Mouse (Mus musculus) liver, adult (tissue): Measurements from ENCODE around the gene Slc26a6.

Experiments
- GATA4 ChIP-seq: IDR thresholded peaks from 2 replicates; pipeline ENCODE4 v1.6.1; 2014; ENCODE audit warnings: mild to moderate bottlenecking, low read length; ENCODE audit not compliant: insufficient replicate concordance

The Slc26a6 gene

DNA sequence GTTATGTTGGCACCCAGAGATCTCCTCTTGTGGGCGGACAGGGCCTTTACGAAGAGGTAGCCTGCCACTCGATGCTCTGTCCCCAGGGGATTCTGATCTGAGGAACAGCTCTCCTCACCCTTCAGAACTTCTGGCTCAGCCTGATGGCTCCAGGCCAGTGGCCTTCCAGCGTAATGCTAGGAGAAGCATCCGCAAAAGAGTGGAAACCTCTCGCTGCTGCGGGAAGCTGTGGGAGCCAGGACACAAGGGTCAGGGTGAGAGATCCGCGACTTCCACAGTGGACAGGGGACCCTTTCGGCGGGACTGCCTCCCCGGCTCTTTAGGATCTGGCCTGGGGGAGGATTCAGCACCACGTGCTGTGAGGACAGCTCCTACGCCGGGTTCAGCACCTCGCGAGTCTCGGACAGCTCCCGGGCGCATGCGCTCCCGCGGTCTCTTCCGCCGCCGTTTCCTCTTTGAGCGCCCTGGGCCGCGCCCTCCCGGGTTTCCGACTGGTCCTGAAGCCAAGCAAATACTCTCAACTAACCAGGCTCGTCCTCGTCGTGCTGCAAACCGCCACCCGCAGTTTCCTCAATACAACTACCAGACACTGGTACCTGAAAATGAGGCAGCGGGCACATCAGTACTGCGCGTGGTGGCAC is 26.3 kb upstream of the Slc26a6 start:
- TF ChIP-seq GATA4, result no peak

DNA sequence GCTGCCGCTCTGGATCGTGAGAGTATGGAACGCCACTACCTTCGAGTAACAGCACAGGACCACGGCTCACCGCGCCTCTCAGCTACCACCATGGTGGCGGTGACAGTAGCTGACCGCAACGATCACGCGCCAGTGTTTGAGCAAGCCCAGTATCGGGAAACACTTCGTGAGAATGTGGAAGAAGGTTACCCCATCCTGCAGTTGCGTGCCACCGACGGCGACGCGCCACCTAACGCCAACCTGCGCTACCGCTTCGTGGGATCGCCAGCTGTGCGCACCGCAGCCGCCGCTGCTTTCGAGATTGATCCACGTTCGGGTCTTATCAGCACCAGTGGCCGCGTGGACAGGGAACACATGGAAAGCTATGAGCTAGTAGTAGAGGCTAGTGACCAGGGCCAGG is 25.6 kb upstream of the Slc26a6 start:
- no peak for TF ChIP-seq GATA4

DNA sequence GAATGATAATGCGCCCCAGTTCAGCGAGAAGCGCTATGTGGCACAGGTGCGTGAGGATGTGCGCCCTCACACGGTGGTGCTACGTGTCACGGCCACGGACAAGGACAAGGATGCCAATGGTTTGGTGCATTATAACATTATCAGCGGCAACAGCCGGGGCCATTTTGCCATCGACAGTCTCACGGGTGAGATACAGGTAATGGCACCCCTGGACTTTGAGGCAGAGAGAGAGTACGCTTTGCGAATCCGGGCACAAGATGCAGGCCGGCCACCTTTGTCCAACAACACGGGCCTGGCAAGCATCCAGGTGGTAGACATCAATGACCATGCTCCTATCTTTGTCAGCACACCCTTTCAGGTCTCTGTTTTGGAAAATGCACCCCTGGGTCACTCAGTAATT is 25.2 kb upstream of the Slc26a6 start:
- TF ChIP-seq GATA4, result no peak

DNA sequence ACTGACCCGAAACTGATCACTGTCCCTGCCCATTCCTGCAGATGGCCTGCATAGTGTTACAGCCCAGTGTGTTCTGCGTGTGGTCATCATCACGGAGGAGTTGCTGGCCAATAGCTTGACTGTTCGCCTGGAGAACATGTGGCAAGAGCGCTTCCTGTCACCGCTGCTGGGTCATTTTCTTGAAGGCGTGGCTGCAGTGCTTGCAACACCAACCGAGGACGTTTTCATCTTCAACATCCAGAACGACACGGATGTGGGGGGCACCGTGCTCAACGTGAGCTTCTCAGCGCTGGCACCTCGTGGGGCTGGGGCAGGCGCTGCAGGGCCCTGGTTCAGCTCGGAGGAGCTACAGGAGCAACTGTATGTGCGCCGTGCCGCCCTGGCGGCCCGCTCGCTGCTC is 21.4 kb upstream of the Slc26a6 start:
- TF ChIP-seq GATA4, result no peak

DNA sequence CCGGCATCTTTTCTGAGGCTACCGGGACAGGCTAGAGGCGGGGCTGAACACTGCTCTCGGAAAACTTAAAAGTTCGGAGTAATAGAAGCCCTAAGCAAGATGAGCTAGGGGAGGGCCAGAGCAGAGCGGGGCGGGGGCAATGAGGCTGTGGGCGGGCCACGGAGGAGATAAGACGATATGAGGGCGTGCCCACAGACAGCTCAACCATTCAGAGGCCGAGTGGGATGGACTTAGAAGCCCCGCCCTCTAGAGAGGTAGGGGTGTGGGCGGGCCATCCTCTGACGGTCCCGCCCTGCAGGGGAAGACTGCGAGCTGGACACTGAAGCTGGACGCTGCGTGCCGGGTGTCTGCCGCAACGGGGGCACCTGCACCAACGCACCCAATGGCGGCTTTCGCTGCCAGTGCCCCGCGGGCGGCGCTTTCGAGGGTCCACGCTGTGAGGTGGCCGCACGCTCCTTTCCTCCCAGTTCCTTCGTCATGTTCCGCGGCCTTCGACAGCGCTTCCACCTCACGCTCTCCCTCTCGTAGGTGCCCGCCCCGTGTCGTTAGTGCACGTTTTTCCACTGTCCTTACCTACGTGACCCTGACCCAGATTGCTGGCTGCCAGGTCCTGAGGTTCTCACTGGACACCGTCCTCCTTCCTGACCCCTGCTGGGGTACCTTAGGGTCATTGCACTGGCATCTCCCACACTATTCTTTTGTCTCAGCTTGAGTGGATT is 20.5 kb upstream of the Slc26a6 start:
- peak; percentile 31; the same call in 1 of the 2 replicates for TF ChIP-seq GATA4

DNA sequence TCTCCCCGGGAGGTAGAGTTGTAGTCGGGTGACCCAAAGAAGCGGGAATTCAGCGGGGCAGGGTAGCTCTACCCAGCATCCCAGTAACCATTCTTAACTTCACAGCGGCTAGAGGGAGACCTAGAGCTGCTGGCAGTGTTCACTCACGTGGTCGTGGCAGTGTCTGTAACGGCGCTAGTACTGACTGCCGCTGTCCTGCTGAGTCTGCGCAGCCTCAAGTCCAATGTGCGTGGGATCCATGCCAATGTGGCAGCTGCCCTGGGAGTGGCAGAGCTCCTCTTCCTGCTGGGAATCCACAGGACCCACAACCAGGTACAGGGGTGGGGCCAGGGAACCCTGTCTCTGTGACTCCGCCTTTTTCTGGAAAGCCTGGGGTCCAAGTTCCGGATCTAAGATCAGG is 10.1 kb upstream of the Slc26a6 start:
- TF ChIP-seq GATA4, result no peak

DNA sequence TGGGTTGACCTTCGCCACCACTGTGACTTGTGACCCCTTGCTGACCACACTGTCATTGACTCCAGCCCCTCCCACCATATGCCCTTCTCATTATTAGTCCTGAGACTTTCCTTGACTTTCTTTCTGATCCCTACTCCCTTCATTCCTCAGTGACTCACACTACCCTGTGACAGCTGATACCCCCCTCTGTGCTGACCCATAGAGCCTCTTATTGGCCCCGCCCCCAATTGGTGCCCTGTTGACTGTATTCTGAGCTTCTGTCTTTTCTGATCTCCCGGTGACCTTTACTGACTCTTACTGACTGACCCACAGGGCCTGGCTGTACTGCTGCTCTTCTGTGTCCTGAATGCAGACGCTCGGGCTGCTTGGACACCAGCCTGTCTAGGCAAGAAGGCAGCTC is 7.7 kb upstream of the Slc26a6 start:
- no peak for TF ChIP-seq GATA4

DNA sequence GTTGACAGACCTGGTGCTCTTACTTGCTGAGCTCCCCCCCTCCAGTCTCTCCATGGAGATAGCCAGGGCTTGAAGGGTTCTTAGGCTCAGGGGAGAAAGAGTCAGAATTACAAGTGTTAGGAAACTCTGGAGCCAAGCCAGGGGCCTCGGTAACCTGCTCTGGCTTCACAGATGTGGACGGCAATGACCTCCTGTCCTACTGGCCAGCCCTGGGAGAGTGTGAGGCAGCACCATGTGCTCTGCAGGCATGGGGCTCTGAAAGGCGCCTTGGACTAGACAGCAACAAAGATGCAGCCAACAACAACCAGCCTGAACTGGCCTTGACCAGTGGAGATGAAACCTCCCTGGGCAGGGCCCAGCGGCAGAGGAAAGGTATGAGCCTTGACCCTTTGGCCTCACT is 5.7 kb upstream of the Slc26a6 start:
- no peak for TF ChIP-seq GATA4

DNA sequence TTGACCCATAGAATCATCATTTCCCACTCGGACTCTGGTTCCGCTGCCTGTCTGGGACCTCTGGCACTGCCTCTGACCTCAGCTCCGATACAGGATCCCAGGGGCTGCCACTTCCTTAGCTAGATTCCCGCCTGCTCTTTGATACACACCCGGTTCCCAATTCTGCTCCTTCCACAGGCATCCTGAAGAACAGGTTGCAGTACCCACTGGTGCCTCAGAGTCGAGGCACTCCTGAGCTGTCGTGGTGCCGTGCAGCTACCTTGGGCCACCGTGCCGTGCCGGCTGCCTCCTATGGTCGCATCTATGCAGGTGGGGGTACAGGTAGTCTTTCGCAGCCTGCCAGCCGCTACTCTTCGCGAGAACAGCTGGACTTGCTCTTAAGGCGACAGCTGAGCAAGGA is 4.7 kb upstream of the Slc26a6 start:
- no peak for TF ChIP-seq GATA4

DNA sequence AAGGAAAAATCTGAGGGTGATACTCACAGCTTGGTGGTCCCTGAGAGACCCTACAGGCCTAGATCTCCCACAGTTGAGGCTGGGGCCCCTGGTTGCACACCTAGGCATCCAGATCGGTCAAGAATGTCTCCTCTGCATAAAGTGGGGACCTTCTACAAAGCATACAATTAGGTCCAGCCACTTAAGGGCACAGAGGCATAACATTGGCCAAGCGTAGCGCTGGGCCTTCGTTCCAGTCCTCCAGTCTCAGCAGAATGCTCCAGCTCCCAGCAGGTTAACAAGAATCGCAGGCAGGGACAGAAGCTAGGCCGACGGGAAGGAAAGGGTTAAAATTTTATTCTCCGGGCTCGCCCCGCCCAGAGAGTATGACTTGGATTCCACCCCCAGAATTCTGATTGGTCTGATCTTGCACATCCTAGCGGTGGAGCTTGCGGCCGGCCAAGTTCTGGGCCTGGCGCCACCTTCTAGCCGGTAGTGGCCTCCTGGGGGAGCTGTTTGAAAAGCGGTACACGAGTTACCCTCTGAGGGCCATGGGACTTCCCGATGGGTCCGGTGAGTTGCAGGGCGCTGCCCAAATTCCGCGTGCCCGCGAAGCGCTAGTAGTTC is 655 bp downstream of the Slc26a6 start:
- TF ChIP-seq GATA4, result no peak; the same call in 1 of the 2 replicates

DNA sequence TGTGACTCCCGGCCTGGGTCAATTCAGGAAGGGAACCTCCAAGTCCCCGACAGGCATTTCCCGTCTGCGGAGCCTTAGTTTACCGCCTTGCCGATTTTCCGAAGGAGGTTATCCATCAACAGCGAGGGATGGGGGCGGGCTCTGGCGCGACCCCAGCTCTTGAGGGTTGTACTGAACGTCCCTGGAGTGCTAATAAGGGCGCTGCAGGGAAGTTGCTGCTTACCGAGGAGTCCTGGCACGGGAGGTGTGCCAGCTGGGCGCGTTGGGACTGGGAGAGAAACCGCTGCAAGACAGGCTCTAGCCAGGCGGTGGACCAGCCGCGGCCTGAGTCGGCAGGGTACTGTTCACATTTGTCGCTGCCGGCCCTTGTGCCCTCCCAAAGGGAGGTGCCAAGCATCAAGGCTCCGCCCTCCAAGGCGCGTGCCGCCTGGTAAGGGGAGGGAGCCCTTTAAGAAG is 1.2 kb downstream of the Slc26a6 start:
- no peak for TF ChIP-seq GATA4

DNA sequence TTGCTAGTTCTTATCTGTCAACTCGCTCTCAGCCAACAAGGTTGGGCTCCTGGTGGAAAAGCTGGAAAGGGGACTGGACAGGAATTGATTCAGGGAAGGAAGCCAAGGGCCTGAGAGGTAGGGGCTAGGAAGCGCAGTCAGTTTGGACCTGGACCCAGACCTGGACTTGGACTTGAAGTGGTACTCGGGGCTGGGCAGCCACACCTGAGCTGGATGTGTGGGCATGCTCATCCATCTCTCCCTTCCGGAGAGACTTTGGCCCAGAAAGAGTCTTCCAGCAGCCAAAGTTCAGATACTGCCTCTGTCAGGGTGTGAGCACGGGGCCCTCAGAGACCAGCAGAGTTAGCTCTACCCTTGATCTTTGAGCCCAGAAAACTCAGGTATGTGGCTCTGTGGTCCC is 2.3 kb downstream of the Slc26a6 start:
- TF ChIP-seq GATA4, result no peak

DNA sequence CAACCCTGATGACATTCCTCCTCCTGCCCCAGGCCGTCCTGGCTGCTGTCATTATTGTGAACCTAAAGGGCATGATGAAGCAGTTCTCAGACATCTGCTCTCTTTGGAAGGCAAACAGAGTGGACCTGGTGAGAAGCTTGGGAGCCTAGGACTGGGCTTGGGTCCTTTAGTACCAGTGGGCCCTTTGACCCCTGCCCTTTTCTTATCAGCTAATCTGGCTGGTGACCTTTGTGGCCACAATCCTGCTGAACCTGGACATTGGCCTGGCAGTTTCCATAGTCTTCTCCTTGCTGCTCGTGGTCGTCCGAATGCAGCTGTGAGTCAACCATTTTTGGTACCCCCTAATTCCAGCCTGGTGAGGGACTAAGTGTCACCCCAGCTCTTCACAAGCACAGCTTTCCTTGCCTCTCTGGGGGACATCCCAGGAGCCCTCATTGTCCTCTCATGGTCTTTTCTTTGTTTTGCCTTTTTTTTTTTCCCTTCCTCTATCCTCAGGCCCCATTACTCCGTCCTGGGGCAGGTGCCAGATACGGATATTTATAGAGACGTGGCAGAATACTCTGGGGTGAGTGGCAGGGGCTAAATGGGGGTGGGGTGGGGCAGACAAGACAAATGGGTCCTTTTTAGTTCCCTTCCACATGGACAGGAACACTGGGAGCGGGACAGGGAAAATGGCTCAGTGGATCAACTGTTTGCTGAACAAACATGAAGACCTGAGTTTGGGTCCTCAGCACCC is 5.9 kb downstream of the Slc26a6 start:
- peak; percentile 78; the same call in 1 of the 2 replicates for TF ChIP-seq GATA4

DNA sequence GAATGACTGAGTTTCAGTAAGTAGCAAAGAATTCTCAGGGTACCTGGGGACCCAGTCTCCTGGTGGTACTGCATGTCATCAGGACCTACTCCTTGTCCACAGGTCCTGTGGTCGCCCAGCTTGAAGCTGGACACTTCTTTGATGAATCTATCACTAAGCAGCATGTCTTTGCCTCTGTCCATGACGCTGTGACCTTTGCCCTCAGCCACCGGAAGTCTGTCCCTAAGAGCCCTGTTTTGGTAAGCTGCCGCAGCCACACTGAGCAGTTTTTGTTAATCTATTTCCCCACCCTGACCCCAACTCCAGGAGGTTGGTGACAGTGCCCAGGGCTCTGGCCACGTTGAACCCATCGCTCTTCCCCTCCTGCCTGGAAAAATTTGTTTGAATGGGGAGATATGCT is 59.2 kb downstream of the Slc26a6 start:
- no peak for TF ChIP-seq GATA4

DNA sequence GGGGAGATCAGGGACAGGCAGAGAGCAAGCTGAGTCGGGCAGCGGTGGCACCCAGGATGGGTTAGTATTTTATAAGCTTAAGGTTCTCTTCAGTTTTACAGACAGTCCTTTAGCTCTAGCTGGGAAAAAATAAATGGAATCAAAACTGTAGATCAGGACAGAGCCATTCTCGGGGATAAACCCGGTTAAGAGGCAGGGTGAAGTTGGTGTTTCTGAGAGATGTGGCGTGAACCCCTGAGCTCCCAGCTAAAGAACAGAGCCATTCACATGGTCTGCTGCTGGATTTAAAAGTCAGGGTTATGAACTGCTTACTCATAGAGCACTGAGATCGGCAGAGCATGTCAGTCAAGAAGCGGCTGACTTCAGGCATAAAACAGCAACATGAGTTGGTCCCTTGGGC is 60.1 kb downstream of the Slc26a6 start:
- TF ChIP-seq GATA4, result no peak

DNA sequence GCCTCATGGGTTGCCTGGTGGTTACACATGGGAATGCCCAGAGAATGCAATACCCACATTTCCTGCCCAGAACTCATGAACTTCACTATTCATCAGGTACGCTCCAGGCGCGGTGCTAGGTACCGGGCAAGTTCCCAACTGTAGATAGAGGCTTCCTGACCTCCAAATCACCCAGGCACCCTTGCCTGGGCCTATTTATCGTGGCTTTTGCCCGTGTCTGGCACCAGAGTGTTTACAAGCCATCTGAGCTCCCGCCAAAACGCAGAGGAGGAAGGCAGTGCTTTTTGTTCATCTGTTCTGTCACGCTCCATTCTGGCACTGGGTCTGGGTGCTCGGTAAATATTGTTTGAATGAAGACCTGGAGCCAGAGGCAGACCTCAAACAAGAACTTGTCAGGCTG is 60.5 kb downstream of the Slc26a6 start:
- no peak for TF ChIP-seq GATA4
